Mouse (Mus musculus) mouse trophoblast stem cell (cell line): ENCODE data around the gene Ppif.

Experiments
- in situ Hi-C, 2 experiments: fragments of 300-500 bp; cut with MseI, MboI; formaldehyde crosslinking; loops; 2 replicates in 1 of 2; 3 replicates in 1 of 2; pipeline ENCODE4 v1.15.1; 2025

The Ppif gene

GRCm38 (mm10) chr14:25736140-25736539 lies 42.2 kb downstream of the Ppif start:
- in situ Hi-C loops: no loop called here

- in situ Hi-C loops: no loop called here
These were observed 42.6 kb downstream of the Ppif start for GRCm38 (mm10) chr14:25736589-25736988.

- in situ Hi-C loops: no loop called here
These were observed 44.6 kb downstream of the Ppif start for GRCm38 (mm10) chr14:25738591-25739001.

- in situ Hi-C loops: no loop called here
These were observed 46.1 kb downstream of the Ppif start for GRCm38 (mm10) chr14:25739957-25740565.

- in situ Hi-C loops: no loop called here
These were observed 47.3 kb downstream of the Ppif start for GRCm38 (mm10) chr14:25741211-25741610.

GRCm38 (mm10) chr14:25741840-25742367 lies 48.0 kb downstream of the Ppif start:
- in situ Hi-C loops: no loop called here

- in situ Hi-C loops: no loop called here
These were observed 49.0 kb downstream of the Ppif start for GRCm38 (mm10) chr14:25742943-25743342.

GRCm38 (mm10) chr14:25745365-25746184 lies 51.6 kb downstream of the Ppif start:
- in situ Hi-C loops: no loop called here

- in situ Hi-C loops: no loop called here
These were observed 52.4 kb downstream of the Ppif start for GRCm38 (mm10) chr14:25746371-25746770.

- in situ Hi-C loops: no loop called here
These were observed 53.3 kb downstream of the Ppif start for GRCm38 (mm10) chr14:25746971-25747945.

GRCm38 (mm10) chr14:25747996-25748756 lies 54.2 kb downstream of the Ppif start:
- in situ Hi-C loops: no loop called here

GRCm38 (mm10) chr14:25749143-25749909 lies 55.4 kb downstream of the Ppif start:
- in situ Hi-C loops: no loop called here
